Mouse (Mus musculus) urinary bladder, postnatal 14 days (tissue): Measurements from ENCODE around the gene Rxfp1.
"Not testable (repeated sequence)": the region's sequence is repeated elsewhere in the genome, so short reads cannot be mapped to it uniquely, and the experiment has no call there.

Experiments
- DNase-seq: peaks from one replicate; pipeline ENCODE4 v3.0.0; 2021; ENCODE audit warnings: low spot score

Rxfp1 gene

DNA sequence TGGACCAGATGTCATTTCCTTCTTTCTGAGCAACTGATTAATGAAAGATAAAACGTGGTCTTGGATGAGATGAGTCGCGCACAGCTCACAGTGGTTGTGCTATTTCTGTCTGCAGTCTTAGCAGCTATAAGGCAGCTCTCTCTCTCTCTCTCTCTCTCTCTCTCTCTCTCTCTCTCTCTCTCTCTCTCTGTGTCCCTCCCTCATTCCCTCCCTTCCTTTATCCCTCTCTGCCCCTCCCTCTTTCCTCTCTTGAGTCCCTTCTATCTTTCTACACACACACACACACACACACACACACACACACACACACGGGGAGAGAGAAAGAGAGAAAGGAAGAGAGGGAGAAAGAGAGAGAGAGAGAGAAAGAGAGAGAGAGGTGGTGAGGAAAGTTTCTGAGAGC lies at the start of gene Rxfp1:
TSS of gene Rxfp1 (minus strand) at position 101 of the 400 bp plus-strand sequence.
- DNase-seq: no peak

DNA sequence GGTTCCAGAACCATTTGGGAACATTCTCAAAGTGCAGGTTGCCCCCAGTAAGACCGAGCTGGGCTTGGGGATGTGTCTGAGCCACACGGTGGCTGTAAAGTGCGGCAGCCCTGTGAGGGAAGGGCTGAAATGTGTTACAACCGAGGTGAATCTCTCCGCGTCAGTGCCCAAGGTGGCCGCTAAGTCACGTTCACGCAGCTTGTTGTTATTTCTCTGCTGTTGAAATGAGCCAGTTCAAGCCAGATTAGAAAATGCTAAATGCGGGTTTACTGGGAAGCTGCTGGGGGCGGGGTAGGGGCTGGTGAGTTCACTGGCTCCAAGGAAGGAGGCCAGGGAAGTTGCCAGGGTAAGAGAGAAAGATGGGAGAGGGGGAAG lies 46.7 kb upstream of the Rxfp1 start:
- no peak for DNase-seq

GRCm38 (mm10) chr3:79783630-79784361 lies 46.1 kb upstream of the Rxfp1 start:
- no peak for DNase-seq

- no peak for DNase-seq
These were observed 35.0 kb upstream of the Rxfp1 start for GRCm38 (mm10) chr3:79772701-79773100.

DNA sequence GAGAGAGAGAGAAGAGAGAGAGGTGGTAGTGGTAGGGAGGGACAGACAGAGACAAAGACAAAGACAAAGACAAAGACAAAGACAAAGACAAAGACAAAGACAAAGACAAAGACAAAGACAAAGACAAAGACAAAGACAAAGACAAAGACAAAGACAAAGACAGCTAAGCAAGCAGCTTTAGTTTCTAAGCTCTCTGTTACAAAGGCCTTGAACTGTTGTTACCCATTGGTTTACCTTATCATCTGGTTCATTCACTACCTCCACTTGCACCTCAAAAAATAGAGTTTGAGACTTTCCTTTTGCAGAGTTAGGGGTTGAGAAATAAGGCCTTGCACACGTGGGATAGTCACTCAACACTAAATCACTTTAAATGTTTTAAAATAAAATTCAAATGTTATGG lies 16.1 kb upstream of the Rxfp1 start:
- no peak for DNase-seq

GRCm38 (mm10) chr3:79746585-79746984 lies 8.9 kb upstream of the Rxfp1 start:
- DNase-seq: no peak

DNA sequence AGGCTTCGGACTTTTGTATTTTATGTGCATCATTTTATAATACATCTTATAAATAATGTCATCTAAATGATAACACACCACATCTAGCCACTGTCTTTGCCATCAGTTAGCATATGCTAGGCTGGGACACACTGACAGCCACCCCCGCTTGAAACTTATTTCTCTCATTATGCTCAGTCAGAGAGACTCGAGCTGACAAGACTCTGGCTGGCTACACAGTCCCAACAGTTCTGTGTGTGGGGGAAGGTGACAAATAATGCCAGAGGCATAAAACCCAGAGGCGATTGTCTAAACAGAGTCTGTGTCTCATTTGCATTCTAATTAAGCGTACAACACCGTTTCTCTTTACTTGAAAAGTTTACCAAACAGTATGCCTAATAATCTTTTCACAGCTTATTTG lies 7.4 kb upstream of the Rxfp1 start:
- no peak for DNase-seq

DNA sequence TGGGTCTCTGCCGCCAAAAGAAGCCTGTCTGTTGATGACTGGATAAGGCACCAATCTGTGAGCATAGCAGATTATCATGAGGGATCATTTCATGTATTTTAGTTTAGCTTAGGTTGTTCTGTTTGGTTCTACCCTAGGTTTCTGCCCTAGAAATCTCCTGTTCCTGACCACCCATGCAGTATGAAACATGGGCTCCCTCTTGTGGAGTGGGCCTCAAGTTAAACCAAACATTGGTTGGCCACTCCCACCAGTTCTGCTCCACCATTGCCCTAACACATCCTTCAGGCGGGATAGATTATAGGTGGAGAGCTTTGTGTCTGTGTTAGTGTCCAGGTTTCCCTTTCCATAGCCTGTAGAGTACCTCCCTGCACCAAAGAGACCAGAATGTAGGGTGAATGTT lies 6.7 kb upstream of the Rxfp1 start:
- no peak for DNase-seq

GRCm38 (mm10) chr3:79740351-79740750 lies 2.7 kb upstream of the Rxfp1 start:
- DNase-seq: no peak

DNA sequence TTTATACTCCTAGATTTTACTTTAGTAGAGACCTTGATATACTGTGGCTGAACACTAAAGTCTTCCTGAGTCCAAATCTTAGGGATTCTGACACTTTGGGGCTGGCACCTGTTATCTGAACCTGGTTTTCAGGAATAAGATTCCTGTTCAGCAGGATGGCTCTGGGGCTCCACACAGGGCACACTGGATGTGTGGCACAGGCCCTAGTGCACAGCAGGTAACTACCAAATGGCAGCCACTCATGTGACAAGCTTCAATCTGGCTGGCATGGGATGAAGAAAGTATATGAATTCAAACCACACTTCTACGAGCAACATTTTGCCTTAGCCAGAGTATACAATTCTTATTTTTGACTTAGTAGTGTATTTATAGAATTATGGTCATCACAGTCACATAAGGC lies 771 bp upstream of the Rxfp1 start:
- no peak for DNase-seq

- no peak for DNase-seq
These were observed 11.1 kb downstream of the Rxfp1 start for GRCm38 (mm10) chr3:79726506-79727075.

DNA sequence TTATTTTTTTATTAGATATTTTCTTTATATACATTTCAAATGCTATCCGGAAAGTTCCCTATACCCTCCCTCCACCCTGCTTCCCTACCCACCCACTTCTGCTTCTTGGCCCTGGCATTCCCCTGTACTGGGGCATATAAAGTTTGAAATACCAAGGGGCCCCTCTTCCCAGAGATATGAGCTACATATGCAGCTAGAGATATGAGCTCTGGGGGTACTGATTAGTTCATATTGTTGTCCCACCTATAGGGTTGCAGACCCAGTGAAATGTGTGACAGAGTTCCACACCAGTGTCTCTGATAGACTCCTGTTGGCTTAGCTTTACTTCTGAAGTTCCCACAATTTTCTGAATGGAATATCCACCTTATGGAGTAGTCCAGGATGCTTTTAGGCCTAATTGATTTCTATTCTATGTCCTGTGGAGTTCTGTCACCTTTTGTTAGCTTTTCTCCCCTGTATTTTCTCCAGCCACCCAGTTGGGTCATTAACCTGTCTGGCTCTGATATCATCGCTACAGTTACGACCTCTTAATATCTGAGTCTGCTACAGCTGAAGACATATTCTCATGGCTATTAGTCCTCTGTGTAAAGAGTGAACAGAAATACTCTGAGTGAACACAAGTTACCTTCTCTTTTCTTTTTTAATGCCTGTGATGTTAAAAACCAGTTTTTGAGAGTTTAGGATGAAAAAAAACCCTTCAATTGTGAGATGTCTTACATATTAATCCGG lies 16.8 kb downstream of the Rxfp1 start:
- no peak for DNase-seq

- DNase-seq: no peak
These were observed 31.2 kb downstream of the Rxfp1 start for GRCm38 (mm10) chr3:79706436-79706835.

- DNase-seq: no peak
These were observed 34.5 kb downstream of the Rxfp1 start for GRCm38 (mm10) chr3:79703135-79703534.

GRCm38 (mm10) chr3:79691957-79692356 lies 45.7 kb downstream of the Rxfp1 start:
- DNase-seq: no peak

DNA sequence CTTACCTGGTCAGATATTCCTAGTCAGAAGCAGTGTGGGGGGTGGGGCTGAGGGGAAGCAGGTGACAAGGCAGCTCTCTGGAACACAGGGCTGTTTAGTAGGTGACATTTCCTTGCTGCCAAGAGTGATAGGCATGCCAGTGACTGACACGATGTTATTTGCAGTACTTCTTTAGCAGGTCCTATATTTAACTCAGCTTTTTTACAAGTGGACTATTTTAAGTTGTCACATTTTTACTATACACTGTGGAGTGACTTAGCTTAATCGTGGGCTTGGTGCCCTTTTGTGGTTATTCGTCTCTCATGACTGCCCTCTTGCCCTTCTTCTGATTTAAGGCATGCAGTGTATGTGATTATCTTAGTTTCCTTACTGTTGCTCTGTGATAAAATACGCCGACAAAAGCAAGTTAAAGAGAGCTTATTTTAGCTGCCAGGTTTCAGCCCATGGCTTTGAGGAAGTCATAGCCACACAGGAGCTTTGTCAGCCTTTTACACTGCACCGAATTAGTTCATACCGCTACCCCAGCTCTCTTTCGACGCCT lies 47.5 kb downstream of the Rxfp1 start:
- no peak for DNase-seq

DNA sequence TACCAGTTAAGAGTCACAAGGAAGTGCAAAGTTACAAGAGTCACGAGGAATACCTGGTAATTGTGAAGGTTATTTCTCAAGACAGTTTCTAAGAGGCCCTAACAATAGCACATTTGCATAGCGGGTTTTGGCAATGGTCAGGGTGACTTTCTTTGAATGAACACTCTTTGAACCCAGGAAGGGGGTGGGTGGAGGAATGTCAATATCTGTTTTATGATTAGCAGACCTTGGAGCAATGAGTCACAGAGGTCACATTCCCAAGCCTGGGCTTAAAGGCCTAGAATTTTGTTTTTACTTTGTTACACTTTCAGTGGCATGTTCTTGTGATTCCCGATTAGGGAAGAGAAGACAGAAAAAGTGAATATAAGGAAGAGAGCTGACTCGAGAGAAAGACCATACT lies 49.6 kb downstream of the Rxfp1 start:
- not testable (repeated sequence) for DNase-seq

GRCm38 (mm10) chr3:79683529-79683928 lies 54.2 kb downstream of the Rxfp1 start:
- DNase-seq: no peak

- DNase-seq: no peak
These were observed 55.1 kb downstream of the Rxfp1 start for GRCm38 (mm10) chr3:79682351-79683132.

GRCm38 (mm10) chr3:79676411-79676810 lies 61.3 kb downstream of the Rxfp1 start:
- no peak for DNase-seq

GRCm38 (mm10) chr3:79674641-79675040 lies 63.0 kb downstream of the Rxfp1 start:
- no peak for DNase-seq

GRCm38 (mm10) chr3:79673082-79673481 lies 64.6 kb downstream of the Rxfp1 start:
- DNase-seq: peak; percentile 64
